8 mouse cellular contexts compared by ENCODE assay signal in the genomic region with DNA sequence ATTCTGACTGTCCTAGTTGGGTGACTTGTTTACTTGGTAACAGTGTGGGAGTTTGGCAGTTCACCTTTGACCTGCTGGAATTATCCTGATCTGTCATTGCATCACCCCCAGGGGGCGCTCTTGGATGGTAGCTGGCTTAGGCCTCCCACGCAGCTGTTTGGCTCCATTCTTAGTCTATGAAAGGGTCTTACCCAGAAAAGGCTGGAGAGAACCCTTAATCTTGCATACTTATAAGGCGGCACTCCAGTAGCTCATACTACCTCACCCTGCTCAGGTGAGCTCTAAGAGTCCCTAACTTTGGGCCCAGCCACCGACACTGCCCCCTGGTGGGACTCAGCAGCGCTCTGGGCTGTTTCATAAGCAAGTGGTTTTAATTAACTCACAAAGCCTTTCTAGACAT. TPM values are rescaled to one million over a fixed set of nuclear protein-coding genes. Genes with fewer than 3 reads are reported as not detected.
DNase-seq lines count a peak whose midpoint lies in the region; ATAC-seq and TF ChIP-seq lines count a peak whose summit lies in the region.

No protein-coding gene starts in this region.

- no peak overlapping the region for H3K4me2 ChIP-seq in hindbrain, embryonic 12.5 days (replicated peaks)
- no peak overlapping the region for H3K4me2 ChIP-seq in lung, postnatal 0 days (replicated peaks; ENCODE audit: low read depth, low read length)
- no peak overlapping the region for H3K4me2 ChIP-seq in hindbrain, embryonic 13.5 days

- peak; percentile 70 for TF ChIP-seq CTCF in lung, postnatal 0 days (IDR thresholded peaks at IDR 0.05)

- ATAC-seq in hindbrain, embryonic 12.5 days (ENCODE audit: low FRiP score) = no peak
- ATAC-seq in lung, postnatal 0 days = peak; percentile 31; the same call in 1 of the 2 replicates
- no peak for ATAC-seq in hindbrain, embryonic 13.5 days (ENCODE audit: low FRiP score)

- H3K9ac ChIP-seq in hindbrain, embryonic 12.5 days = no peak overlapping the region
- H3K9ac ChIP-seq in ES-E14 (ENCODE audit: insufficient read depth, low read depth, low read length, poor library complexity, severe bottlenecking) = no peak overlapping the region
- H3K9ac ChIP-seq in lung, postnatal 0 days (replicated peaks; ENCODE audit: low read depth) = no peak overlapping the region
- no peak overlapping the region for H3K9ac ChIP-seq in hindbrain, embryonic 13.5 days

- peaks cover 78% of the 10 kb centered on the region for H3K36me3 ChIP-seq in hindbrain, embryonic 10.5 days
- H3K36me3 ChIP-seq in hindbrain, embryonic 12.5 days = peaks cover 72% of the 10 kb centered on the region
- H3K36me3 ChIP-seq in ES-E14 (ENCODE audit: control insufficient read depth, insufficient read depth, low read length, poor library complexity, severe bottlenecking) = peaks cover 31% of the 10 kb centered on the region
- peaks cover 82% of the 10 kb centered on the region for H3K36me3 ChIP-seq in embryonic facial prominence, embryonic 10.5 days (replicated peaks)
- H3K36me3 ChIP-seq in lung, postnatal 0 days (ENCODE audit: insufficient read depth, low read length) = peaks cover 43% of the 10 kb centered on the region; the same call in 1 of the 2 replicates
- H3K36me3 ChIP-seq in hindbrain, embryonic 13.5 days = peaks cover 69% of the 10 kb centered on the region

- no peaks in the 10 kb centered on the region for H3K27me3 ChIP-seq in hindbrain, embryonic 10.5 days (ENCODE audit: insufficient read depth, poor library complexity, severe bottlenecking)
- no peaks in the 10 kb centered on the region for H3K27me3 ChIP-seq in hindbrain, embryonic 12.5 days
- 0 out of 2 replicates have a peak, but pooled peaks cover 1% of the 10 kb centered on the region for H3K27me3 ChIP-seq in embryonic facial prominence, embryonic 10.5 days (replicated peaks; ENCODE audit: low read depth, poor library complexity, severe bottlenecking)
- H3K27me3 ChIP-seq in lung, postnatal 0 days (replicated peaks; ENCODE audit: insufficient read depth, low read length) = no peaks in the 10 kb centered on the region
- H3K27me3 ChIP-seq in hindbrain, embryonic 13.5 days = no peaks in the 10 kb centered on the region

- in situ Hi-C loops in ES-E14 (cut with MboI; ENCODE audit: low sequenced_read_pairs in 2 of 2, unreplicated experiment in 2 of 2) = loop anchor here in 1 of 2 experiments (5.0 to 10.0 kb wide), 2 partner anchors 200 to 263 kb away; a partner anchor contains a TSS

- no peaks in the 10 kb centered on the region for H3K9me3 ChIP-seq in hindbrain, embryonic 10.5 days
- H3K9me3 ChIP-seq in hindbrain, embryonic 12.5 days (replicated peaks) = no peaks in the 10 kb centered on the region
- H3K9me3 ChIP-seq in ES-E14 (ENCODE audit: control insufficient read depth, insufficient read depth, low read depth, low read length) = no peaks in the 10 kb centered on the region
- H3K9me3 ChIP-seq in embryonic facial prominence, embryonic 10.5 days = 0 out of 2 replicates have a peak, but pooled peaks cover 4% of the 10 kb centered on the region
- no peaks in the 10 kb centered on the region for H3K9me3 ChIP-seq in lung, postnatal 0 days (ENCODE audit: low read length)
- no peaks in the 10 kb centered on the region for H3K9me3 ChIP-seq in hindbrain, embryonic 13.5 days

- DNase-seq in hindbrain, embryonic 10.5 days (ENCODE audit: low spot score) = peak; percentile 59
- DNase-seq in A20 (ENCODE audit: low read depth, low spot score) (peak; percentile 58), ES-E14 (ENCODE audit: low read depth, low spot score) (peak; percentile 59)
- peak; percentile 68 for DNase-seq in embryonic facial prominence, embryonic 10.5 days (ENCODE audit: low spot score)
- peak; percentile 57 for DNase-seq in lung, postnatal 0 days (ENCODE audit: low spot score)
- DNase-seq in thymus, postnatal 4 days = peak; percentile 78

- 64% methylated on average over 5 of the region's 5 CpGs for WGBS in hindbrain, embryonic 10.5 days
- 61% methylated on average over 5 of the region's 5 CpGs for WGBS in hindbrain, embryonic 12.5 days
- 62% methylated on average over 5 of the region's 5 CpGs for WGBS in embryonic facial prominence, embryonic 10.5 days
- 68% methylated on average over 5 of the region's 5 CpGs for WGBS in lung, postnatal 0 days
- WGBS in hindbrain, embryonic 13.5 days = 66% methylated on average over 5 of the region's 5 CpGs

- no peak for TF ChIP-seq EP300 in lung, postnatal 0 days (IDR thresholded peaks at IDR 0.05)

- peaks cover 27% of the 10 kb centered on the region for H3K4me1 ChIP-seq in hindbrain, embryonic 10.5 days (replicated peaks)
- peaks cover 18% of the 10 kb centered on the region for H3K4me1 ChIP-seq in hindbrain, embryonic 12.5 days
- peaks cover 4 to 27% of the 10 kb centered on the region in 2 experiments for H3K4me1 ChIP-seq in ES-E14 (ENCODE audit: control insufficient read depth in 2 of 2, insufficient read depth in 2 of 2, low read length in 2 of 2, poor library complexity in 1 of 2)
- H3K4me1 ChIP-seq in embryonic facial prominence, embryonic 10.5 days = peaks cover 24% of the 10 kb centered on the region
- peaks cover 10% of the 10 kb centered on the region; the same call in 1 of the 2 replicates for H3K4me1 ChIP-seq in lung, postnatal 0 days (ENCODE audit: insufficient read depth, low read depth, low read length)
- peaks cover 27% of the 10 kb centered on the region for H3K4me1 ChIP-seq in hindbrain, embryonic 13.5 days (replicated peaks)

- no peak overlapping the region for H3K27ac ChIP-seq in hindbrain, embryonic 10.5 days
- no peak overlapping the region for H3K27ac ChIP-seq in hindbrain, embryonic 12.5 days
- no peak overlapping the region for H3K27ac ChIP-seq in ES-E14 (ENCODE audit: insufficient read depth, low read depth, low read length, poor library complexity, severe bottlenecking)
- no peak overlapping the region for H3K27ac ChIP-seq in embryonic facial prominence, embryonic 10.5 days (replicated peaks)
- no peak overlapping the region for H3K27ac ChIP-seq in lung, postnatal 0 days (ENCODE audit: low read length)
- no peak overlapping the region for H3K27ac ChIP-seq in hindbrain, embryonic 13.5 days

- H3K4me3 ChIP-seq in hindbrain, embryonic 10.5 days = no peak overlapping the region
- H3K4me3 ChIP-seq in hindbrain, embryonic 12.5 days = no peak overlapping the region
- H3K4me3 ChIP-seq in ES-E14 (ENCODE audit: insufficient read depth in 1 of 2, low read depth in 1 of 2, low read length in 2 of 2, poor library complexity in 1 of 2, severe bottlenecking in 1 of 2) = no peak overlapping the region
- no peak overlapping the region for H3K4me3 ChIP-seq in embryonic facial prominence, embryonic 10.5 days
- no peak overlapping the region for H3K4me3 ChIP-seq in lung, postnatal 0 days (ENCODE audit: low read depth, low read length)
- no peak overlapping the region for H3K4me3 ChIP-seq in hindbrain, embryonic 13.5 days

TF ChIP-seq in ES-E14, 5 proteins besides CTCF, POLR2A, EP300 and RAD21 (continues in another document):
- no peak for TF ChIP-seq MAFK (IDR thresholded peaks at IDR 0.05; ENCODE audit: insufficient read depth, low read depth, low read length)
- no peak for TF ChIP-seq ZC3H11A (IDR thresholded peaks at IDR 0.05; ENCODE audit: borderline replicate concordance, low read depth, low read length)

RNA-seq across cellular contexts. Expression of a gene that starts 5.3 kb away (rescaled TPM):
- 4.4 and 4.7 TPM in 2 replicates for polyA plus RNA-seq in hindbrain, embryonic 10.5 days (2016; fragmentation: Nextera tagmentation; extraction: Ambion mirVana)
- 5.2 and 5.3 TPM in 2 replicates for polyA plus RNA-seq in hindbrain, embryonic 12.5 days (2016; fragmentation: Nextera tagmentation; extraction: Ambion mirVana)
- total RNA-seq in ES-E14 (2012; rRNA removed) = 6.3 and 8.3 TPM in 2 replicates
- polyA plus RNA-seq in embryonic facial prominence, embryonic 10.5 days (2016; fragmentation: Nextera tagmentation; extraction: Ambion mirVana) = 5.3 and 5.4 TPM in 2 replicates
- polyA plus RNA-seq in lung, postnatal 0 days (2015; fragmentation: Nextera tagmentation; extraction: Ambion mirVana) = 1.7 and 2.0 TPM in 2 replicates
- polyA plus RNA-seq in hindbrain, embryonic 13.5 days (2015; fragmentation: Nextera tagmentation; extraction: Ambion mirVana) = 3.7 and 3.8 TPM in 2 replicates

RNA-seq across cellular contexts. Expression of a gene that starts 6.9 kb away (rescaled TPM):
- 0.43 and 0.52 TPM in 2 replicates for polyA plus RNA-seq in hindbrain, embryonic 10.5 days (2016; fragmentation: Nextera tagmentation; extraction: Ambion mirVana)
- polyA plus RNA-seq in hindbrain, embryonic 12.5 days (2016; fragmentation: Nextera tagmentation; extraction: Ambion mirVana) = 0.61 and 0.70 TPM in 2 replicates
- total RNA-seq in ES-E14 (2012; rRNA removed) = 0.49 and 0.69 TPM in 2 replicates
- 0.46 and 0.53 TPM in 2 replicates for polyA plus RNA-seq in embryonic facial prominence, embryonic 10.5 days (2016; fragmentation: Nextera tagmentation; extraction: Ambion mirVana)
- polyA plus RNA-seq in lung, postnatal 0 days (2015; fragmentation: Nextera tagmentation; extraction: Ambion mirVana) = 18.6 and 23.2 TPM in 2 replicates
- polyA plus RNA-seq in hindbrain, embryonic 13.5 days (2015; fragmentation: Nextera tagmentation; extraction: Ambion mirVana) = 0.81 and 0.83 TPM in 2 replicates

RNA-seq across cellular contexts. Expression of a gene that starts 14.9 kb away (rescaled TPM):
- polyA plus RNA-seq in hindbrain, embryonic 10.5 days (2016; fragmentation: Nextera tagmentation; extraction: Ambion mirVana) = not detected in 2 replicates
- polyA plus RNA-seq in hindbrain, embryonic 12.5 days (2016; fragmentation: Nextera tagmentation; extraction: Ambion mirVana) = 0.05 TPM in 1 of 2 replicates, not detected in the other
- total RNA-seq in ES-E14 (2012; rRNA removed) = 1.1 TPM in 2 replicates
- 0.07 and 0.08 TPM in 2 replicates for polyA plus RNA-seq in embryonic facial prominence, embryonic 10.5 days (2016; fragmentation: Nextera tagmentation; extraction: Ambion mirVana)
- 0.07 TPM in 1 of 2 replicates, not detected in the other for polyA plus RNA-seq in lung, postnatal 0 days (2015; fragmentation: Nextera tagmentation; extraction: Ambion mirVana)
- polyA plus RNA-seq in hindbrain, embryonic 13.5 days (2015; fragmentation: Nextera tagmentation; extraction: Ambion mirVana) = not detected in 2 replicates

RNA-seq across cellular contexts. Expression of a gene that starts 14.9 kb away (rescaled TPM):
- polyA plus RNA-seq in hindbrain, embryonic 10.5 days (2016; fragmentation: Nextera tagmentation; extraction: Ambion mirVana) = 0.11 TPM in 1 of 2 replicates, not detected in the other
- not detected in 2 replicates for polyA plus RNA-seq in hindbrain, embryonic 12.5 days (2016; fragmentation: Nextera tagmentation; extraction: Ambion mirVana)
- total RNA-seq in ES-E14 (2012; rRNA removed) = 0.21 TPM in 1 of 2 replicates, not detected in the other
- polyA plus RNA-seq in embryonic facial prominence, embryonic 10.5 days (2016; fragmentation: Nextera tagmentation; extraction: Ambion mirVana) = 0.15 and 0.17 TPM in 2 replicates
- polyA plus RNA-seq in lung, postnatal 0 days (2015; fragmentation: Nextera tagmentation; extraction: Ambion mirVana) = 0.47 TPM in 1 of 2 replicates, not detected in the other
- not detected in 2 replicates for polyA plus RNA-seq in hindbrain, embryonic 13.5 days (2015; fragmentation: Nextera tagmentation; extraction: Ambion mirVana)

RNA-seq across cellular contexts. Expression of a gene that starts 20.4 kb away (rescaled TPM):
- polyA plus RNA-seq in hindbrain, embryonic 10.5 days (2016; fragmentation: Nextera tagmentation; extraction: Ambion mirVana) = not detected in 2 replicates
- not detected in 2 replicates for polyA plus RNA-seq in hindbrain, embryonic 12.5 days (2016; fragmentation: Nextera tagmentation; extraction: Ambion mirVana)
- 0.37 and 0.45 TPM in 2 replicates for total RNA-seq in ES-E14 (2012; rRNA removed)
- polyA plus RNA-seq in embryonic facial prominence, embryonic 10.5 days (2016; fragmentation: Nextera tagmentation; extraction: Ambion mirVana) = 1.5 and 2.0 TPM in 2 replicates
- polyA plus RNA-seq in lung, postnatal 0 days (2015; fragmentation: Nextera tagmentation; extraction: Ambion mirVana) = not detected in 2 replicates
- not detected in 2 replicates for polyA plus RNA-seq in hindbrain, embryonic 13.5 days (2015; fragmentation: Nextera tagmentation; extraction: Ambion mirVana)

Comparison
In these comparisons a context has a peak if more than half of its experiments do, and no peak if none do; other contexts are left out.
1. RNA of a gene that starts 6.9 kb away (polyA plus RNA-seq): 18.6 to 23.2 TPM in lung, postnatal 0 days; 0.81 to 0.83 TPM in hindbrain, embryonic 13.5 days, 0.61 to 0.70 TPM in hindbrain, embryonic 12.5 days, 0.46 to 0.53 TPM in embryonic facial prominence, embryonic 10.5 days and 0.43 to 0.52 TPM in hindbrain, embryonic 10.5 days; every median in the first group is over 10 times any median in the second.
2. Peak in every context shown above with its lines, with median percentiles within 50 percentile points of each other: DNase-seq.